Comparison of ENCODE assay signal across 31 mouse cellular contexts in the genomic region with DNA sequence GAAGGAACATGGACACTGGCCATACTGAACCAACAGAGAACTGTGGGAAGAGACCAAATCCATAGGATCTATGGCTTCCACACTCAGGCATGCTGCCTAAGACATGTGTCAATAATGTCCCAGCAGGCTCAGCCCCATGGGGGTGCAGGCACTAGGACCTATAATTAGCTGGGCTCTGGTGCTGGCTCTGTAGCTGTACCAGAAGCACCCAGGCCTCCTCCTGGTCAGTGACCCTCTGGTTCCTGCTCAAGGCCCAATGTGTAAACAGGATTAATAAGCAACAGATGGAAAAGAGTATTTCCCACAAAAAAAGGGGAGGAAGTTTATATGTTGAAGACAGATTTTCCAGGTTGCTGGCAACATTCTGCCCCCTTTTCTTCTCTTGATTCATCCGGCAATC. TPM values are rescaled to one million over a fixed set of nuclear protein-coding genes. Genes with fewer than 3 reads are reported as not detected.
DNase-seq lines count a peak whose midpoint lies in the region; ATAC-seq and TF ChIP-seq lines count a peak whose summit lies in the region.
"Had no signal": no experiment of that assay in that cellular context is flagged by ENCODE, and none has a peak within 500 bp of the region (broad histone marks: within the 10 kb centered on the region; RNA-seq: fewer than 3 reads in every experiment).

No protein-coding gene starts in this region.

- no peak for TF ChIP-seq EP300 in liver, embryonic 14.5 days (IDR thresholded peaks at IDR 0.05; ENCODE audit: low read depth)

- 73% methylated on average over 1 of the region's 1 CpGs for WGBS in liver, embryonic 14.5 days (ENCODE audit: insufficient replicate concordance)
- WGBS in liver, embryonic 11.5 days, result 93% methylated on average over 1 of the region's 1 CpGs
- 63% methylated on average over 1 of the region's 1 CpGs for WGBS in liver, embryonic 16.5 days (ENCODE audit: insufficient replicate concordance)

- H3K27ac ChIP-seq in liver, embryonic 14.5 days, result no peak overlapping the region
- H3K27ac ChIP-seq in liver, embryonic 11.5 days (ENCODE audit: low read depth, low read length), result no peak overlapping the region
- peak overlapping the region; percentile 59 for H3K27ac ChIP-seq in liver, embryonic 16.5 days (ENCODE audit: low read length)
- H3K27ac ChIP-seq: embryonic facial prominence, embryonic 10.5 days; embryonic facial prominence, embryonic 13.5 days; forebrain, embryonic 12.5 days; forebrain, embryonic 15.5 days; heart, embryonic 15.5 days; hindbrain, embryonic 10.5 days; hindbrain, embryonic 13.5 days had no signal

- DNase-seq in adrenal gland, postnatal 10 days, result peak; percentile 47
- DNase-seq in adrenal gland, postnatal 25 days, result no peak
- no peak for DNase-seq in liver, embryonic 14.5 days (ENCODE audit: low read depth in 3 of 3, low spot score in 3 of 3)
- no peak for DNase-seq in liver, embryonic 11.5 days (ENCODE audit: low spot score)
- DNase-seq in left cerebral cortex, adult 18-20 months (ENCODE audit: low spot score in 2 of 2), result no peak
- DNase-seq: adrenal gland, postnatal 14 days; cerebellum, adult 11-12 months; cerebellum, adult 8-10 months; cerebellum, postnatal 10 days; cerebellum, postnatal 36 days; embryo, embryonic 11 days; gastrocnemius, postnatal 25 days; heart, adult 18-20 months; heart, postnatal 10 days; heart, postnatal 36 days had no signal

- H3K9ac ChIP-seq in liver, embryonic 14.5 days (replicated peaks), result no peak overlapping the region
- no peak overlapping the region for H3K9ac ChIP-seq in liver, embryonic 11.5 days (ENCODE audit: low read depth, low read length)
- no peak overlapping the region for H3K9ac ChIP-seq in liver, embryonic 16.5 days (ENCODE audit: low read depth, low read length)
- H3K9ac ChIP-seq: embryonic facial prominence, embryonic 13.5 days; forebrain, embryonic 12.5 days; forebrain, embryonic 15.5 days; heart, embryonic 12.5 days; heart, embryonic 15.5 days; hindbrain, embryonic 13.5 days had no signal

- no peak for TF ChIP-seq CTCF in liver, embryonic 14.5 days (IDR thresholded peaks at IDR 0.05; ENCODE audit: low read depth)

- H3K4me1 ChIP-seq in liver, embryonic 14.5 days (replicated peaks; ENCODE audit: control insufficient read depth in 2 of 2, insufficient read depth in 2 of 2, low read length in 1 of 2), result peaks cover 0 to 2% of the 10 kb centered on the region in 2 experiments; a peak in 1 of 4 replicates
- no peaks in the 10 kb centered on the region for H3K4me1 ChIP-seq in liver, embryonic 11.5 days (replicated peaks; ENCODE audit: control insufficient read depth, insufficient read depth, low read length)
- peaks cover 3% of the 10 kb centered on the region for H3K4me1 ChIP-seq in liver, embryonic 16.5 days (ENCODE audit: control insufficient read depth, low read depth, low read length)
- H3K4me1 ChIP-seq: embryonic facial prominence, embryonic 13.5 days; forebrain, embryonic 12.5 days; forebrain, embryonic 15.5 days; heart, embryonic 12.5 days; heart, embryonic 15.5 days; hindbrain, embryonic 10.5 days; hindbrain, embryonic 13.5 days had no signal

- ATAC-seq in liver, embryonic 14.5 days (ENCODE audit: insufficient read depth), result 0 out of 2 replicates have a peak, but pooled peaks have one; percentile 27
- ATAC-seq in liver, embryonic 11.5 days (replicated peaks; ENCODE audit: low FRiP score), result no peak; the same call in 1 of the 2 replicates
- peak; percentile 43; the same call in 1 of the 2 replicates for ATAC-seq in liver, embryonic 16.5 days (ENCODE audit: low read depth)
- ATAC-seq: forebrain, embryonic 15.5 days; hindbrain, embryonic 16.5 days; Patski had no signal

- H3K27me3 ChIP-seq in liver, embryonic 14.5 days (ENCODE audit: control insufficient read depth, insufficient read depth, low read length), result no peaks in the 10 kb centered on the region
- H3K27me3 ChIP-seq in liver, embryonic 11.5 days (replicated peaks; ENCODE audit: control insufficient read depth, insufficient read depth, low read length), result no peaks in the 10 kb centered on the region
- no peaks in the 10 kb centered on the region for H3K27me3 ChIP-seq in liver, embryonic 16.5 days (ENCODE audit: control insufficient read depth, insufficient read depth, low read depth, low read length)
- H3K27me3 ChIP-seq: embryonic facial prominence, embryonic 13.5 days; forebrain, embryonic 12.5 days; forebrain, embryonic 15.5 days; heart, embryonic 12.5 days; heart, embryonic 15.5 days; hindbrain, embryonic 13.5 days; Patski had no signal

- no peak overlapping the region for H3K4me3 ChIP-seq in liver, embryonic 14.5 days (ENCODE audit: insufficient read depth in 1 of 2, low read depth in 2 of 2, low read length in 2 of 2)
- no peak overlapping the region for H3K4me3 ChIP-seq in liver, embryonic 11.5 days (ENCODE audit: low read depth, low read length)
- no peak overlapping the region for H3K4me3 ChIP-seq in liver, embryonic 16.5 days (ENCODE audit: low read depth, low read length)
- H3K4me3 ChIP-seq: embryonic facial prominence, embryonic 10.5 days; embryonic facial prominence, embryonic 13.5 days; erythroblast, embryonic 14.5 days; forebrain, embryonic 12.5 days; forebrain, embryonic 15.5 days; heart, embryonic 12.5 days; heart, embryonic 15.5 days; hindbrain, embryonic 10.5 days; hindbrain, embryonic 13.5 days had no signal

- H3K4me2 ChIP-seq in liver, embryonic 14.5 days (ENCODE audit: low read depth), result no peak overlapping the region
- H3K4me2 ChIP-seq in liver, embryonic 11.5 days, result no peak overlapping the region
- no peak overlapping the region for H3K4me2 ChIP-seq in liver, embryonic 16.5 days (ENCODE audit: low read depth, low read length)
- H3K4me2 ChIP-seq: embryonic facial prominence, embryonic 13.5 days; forebrain, embryonic 12.5 days; forebrain, embryonic 15.5 days; heart, embryonic 12.5 days; heart, embryonic 15.5 days; hindbrain, embryonic 13.5 days had no signal

- peaks cover 37% of the 10 kb centered on the region for H3K36me3 ChIP-seq in liver, embryonic 14.5 days (replicated peaks; ENCODE audit: control insufficient read depth, insufficient read depth, low read depth)
- H3K36me3 ChIP-seq in liver, embryonic 11.5 days (ENCODE audit: control insufficient read depth, insufficient read depth, low read length), result peaks cover 29% of the 10 kb centered on the region
- peaks cover 42% of the 10 kb centered on the region for H3K36me3 ChIP-seq in liver, embryonic 16.5 days (ENCODE audit: control insufficient read depth, insufficient read depth)

- no peaks in the 10 kb centered on the region for H3K9me3 ChIP-seq in liver, embryonic 14.5 days (ENCODE audit: control insufficient read depth, low read length)
- no peaks in the 10 kb centered on the region for H3K9me3 ChIP-seq in liver, embryonic 11.5 days (ENCODE audit: control insufficient read depth, low read length)
- H3K9me3 ChIP-seq in liver, embryonic 16.5 days (replicated peaks; ENCODE audit: control insufficient read depth, low read length), result no peaks in the 10 kb centered on the region
- H3K9me3 ChIP-seq: embryonic facial prominence, embryonic 10.5 days; embryonic facial prominence, embryonic 13.5 days; forebrain, embryonic 12.5 days; forebrain, embryonic 15.5 days; heart, embryonic 12.5 days; heart, embryonic 15.5 days; hindbrain, embryonic 10.5 days; hindbrain, embryonic 13.5 days had no signal

RNA-seq across cellular contexts. Expression of a gene that starts 11.4 kb away (rescaled TPM):
- total RNA-seq in adrenal gland, postnatal 10 days (2021), result 10 to 100 TPM; 14.8 to 16.3 TPM
- total RNA-seq in adrenal gland, postnatal 25 days (2021), result 18.9 and 22.1 TPM in 2 replicates
- 4.2 and 4.6 TPM in 2 replicates for polyA plus RNA-seq in liver, embryonic 14.5 days (2012; rRNA removed)
- polyA plus RNA-seq in liver, embryonic 14.5 days (2014; fragmentation: Nextera tagmentation; extraction: Ambion mirVana), result 1.6 and 2.0 TPM in 2 replicates
- 2.4 and 2.6 TPM in 2 replicates for polyA plus RNA-seq in liver, embryonic 11.5 days (2014; fragmentation: Nextera tagmentation; extraction: Ambion mirVana)
- 2.6 and 3.2 TPM in 2 replicates for polyA plus RNA-seq in liver, embryonic 16.5 days (2015; fragmentation: Nextera tagmentation; extraction: Ambion mirVana)
- 1 to 10 TPM; 2.7 to 3.2 TPM for total RNA-seq in left cerebral cortex, adult 18-20 months (2021)

RNA-seq across cellular contexts. Expression of a gene that starts 33.4 kb away (rescaled TPM):
- under 1 TPM in 1 of 2 experiments, not detected in 1; 0.30 TPM for total RNA-seq in adrenal gland, postnatal 10 days (2021)
- total RNA-seq in adrenal gland, postnatal 25 days (2021), result 0.43 and 0.67 TPM in 2 replicates
- 0.22 and 0.25 TPM in 2 replicates for polyA plus RNA-seq in liver, embryonic 14.5 days (2012; rRNA removed)
- polyA plus RNA-seq in liver, embryonic 14.5 days (2014; fragmentation: Nextera tagmentation; extraction: Ambion mirVana), result 0.14 and 0.24 TPM in 2 replicates
- 0.34 TPM in 1 of 2 replicates, not detected in the other for polyA plus RNA-seq in liver, embryonic 11.5 days (2014; fragmentation: Nextera tagmentation; extraction: Ambion mirVana)
- 0.15 and 0.33 TPM in 2 replicates for polyA plus RNA-seq in liver, embryonic 16.5 days (2015; fragmentation: Nextera tagmentation; extraction: Ambion mirVana)
- total RNA-seq in left cerebral cortex, adult 18-20 months (2021), result not detected
- total RNA-seq: adrenal gland, postnatal 14 days; ES-E14; gastrocnemius, adult 8-10 months; gastrocnemius, postnatal 25 days; heart, adult 18-20 months had no signal
- polyA plus RNA-seq: cortical plate, adult 2 months; embryonic facial prominence, embryonic 13.5 days; forebrain, embryonic 15.5 days; heart, embryonic 12.5 days; Patski had no signal

RNA-seq across cellular contexts. Expression of a gene that starts 34.6 kb away (rescaled TPM):
- total RNA-seq in adrenal gland, postnatal 10 days (2021), result 10 to 100 TPM; 18.1 to 20.7 TPM
- total RNA-seq in adrenal gland, postnatal 25 days (2021), result 15.3 and 18.5 TPM in 2 replicates
- polyA plus RNA-seq in liver, embryonic 14.5 days (2012; rRNA removed), result 11.0 and 12.2 TPM in 2 replicates
- polyA plus RNA-seq in liver, embryonic 14.5 days (2014; fragmentation: Nextera tagmentation; extraction: Ambion mirVana), result 7.6 and 10.3 TPM in 2 replicates
- polyA plus RNA-seq in liver, embryonic 11.5 days (2014; fragmentation: Nextera tagmentation; extraction: Ambion mirVana), result 14.7 and 16.4 TPM in 2 replicates
- polyA plus RNA-seq in liver, embryonic 16.5 days (2015; fragmentation: Nextera tagmentation; extraction: Ambion mirVana), result 9.4 and 9.8 TPM in 2 replicates
- total RNA-seq in left cerebral cortex, adult 18-20 months (2021), result 10 to 100 TPM; 23.9 to 25.8 TPM

RNA-seq across cellular contexts. Expression of a gene that starts 40.3 kb away (rescaled TPM):
- total RNA-seq in adrenal gland, postnatal 10 days (2021), result under 1 TPM; 0.30 to 0.36 TPM
- total RNA-seq in adrenal gland, postnatal 25 days (2021), result 0.58 TPM in 1 of 2 replicates, not detected in the other
- polyA plus RNA-seq in liver, embryonic 14.5 days (2012; rRNA removed), result 0.15 and 0.19 TPM in 2 replicates
- polyA plus RNA-seq in liver, embryonic 14.5 days (2014; fragmentation: Nextera tagmentation; extraction: Ambion mirVana), result 0.22 and 0.39 TPM in 2 replicates
- 0.23 TPM in 1 of 2 replicates, not detected in the other for polyA plus RNA-seq in liver, embryonic 11.5 days (2014; fragmentation: Nextera tagmentation; extraction: Ambion mirVana)
- polyA plus RNA-seq in liver, embryonic 16.5 days (2015; fragmentation: Nextera tagmentation; extraction: Ambion mirVana), result 0.51 and 0.54 TPM in 2 replicates
- total RNA-seq in left cerebral cortex, adult 18-20 months (2021), result under 1 TPM; 0.33 to 0.46 TPM
- polyA plus RNA-seq: embryonic facial prominence, embryonic 13.5 days; forebrain, embryonic 12.5 days; hindbrain, embryonic 10.5 days; Patski had no signal

RNA-seq across cellular contexts. Expression of a gene that starts 50.7 kb away (rescaled TPM):
- under 1 TPM; 0.06 to 0.12 TPM for total RNA-seq in adrenal gland, postnatal 10 days (2021)
- not detected in 2 replicates for total RNA-seq in adrenal gland, postnatal 25 days (2021)
- 0.05 and 0.06 TPM in 2 replicates for polyA plus RNA-seq in liver, embryonic 14.5 days (2012; rRNA removed)
- polyA plus RNA-seq in liver, embryonic 14.5 days (2014; fragmentation: Nextera tagmentation; extraction: Ambion mirVana), result 0.05 TPM in 1 of 2 replicates, not detected in the other
- not detected in 2 replicates for polyA plus RNA-seq in liver, embryonic 11.5 days (2014; fragmentation: Nextera tagmentation; extraction: Ambion mirVana)
- 0.15 and 0.27 TPM in 2 replicates for polyA plus RNA-seq in liver, embryonic 16.5 days (2015; fragmentation: Nextera tagmentation; extraction: Ambion mirVana)
- not detected for total RNA-seq in left cerebral cortex, adult 18-20 months (2021)
- total RNA-seq: adrenal gland, adult 18-20 months; gastrocnemius, adult 8-10 months; gastrocnemius, postnatal 25 days; heart, postnatal 10 days had no signal
- polyA plus RNA-seq: embryonic facial prominence, embryonic 10.5 days; embryonic facial prominence, embryonic 13.5 days; erythroblast, embryonic 14.5 days; forebrain, embryonic 12.5 days; forebrain, embryonic 15.5 days; heart, embryonic 12.5 days; hindbrain, embryonic 10.5 days; hindbrain, embryonic 13.5 days; hindbrain, embryonic 16.5 days; Patski had no signal
